Mouse (Mus musculus): ENCODE data around the gene Gse1. TPM values are rescaled to one million over a fixed set of nuclear protein-coding genes. Genes with fewer than 3 reads are reported as not detected.
A peak's percentile ranks its signal among the peaks of the same experiment; 100 is the strongest.

Gene Gse1
- 56.7 and 57.1 TPM in 2 replicates for polyA plus RNA-seq (2012; rRNA removed)

DNA sequence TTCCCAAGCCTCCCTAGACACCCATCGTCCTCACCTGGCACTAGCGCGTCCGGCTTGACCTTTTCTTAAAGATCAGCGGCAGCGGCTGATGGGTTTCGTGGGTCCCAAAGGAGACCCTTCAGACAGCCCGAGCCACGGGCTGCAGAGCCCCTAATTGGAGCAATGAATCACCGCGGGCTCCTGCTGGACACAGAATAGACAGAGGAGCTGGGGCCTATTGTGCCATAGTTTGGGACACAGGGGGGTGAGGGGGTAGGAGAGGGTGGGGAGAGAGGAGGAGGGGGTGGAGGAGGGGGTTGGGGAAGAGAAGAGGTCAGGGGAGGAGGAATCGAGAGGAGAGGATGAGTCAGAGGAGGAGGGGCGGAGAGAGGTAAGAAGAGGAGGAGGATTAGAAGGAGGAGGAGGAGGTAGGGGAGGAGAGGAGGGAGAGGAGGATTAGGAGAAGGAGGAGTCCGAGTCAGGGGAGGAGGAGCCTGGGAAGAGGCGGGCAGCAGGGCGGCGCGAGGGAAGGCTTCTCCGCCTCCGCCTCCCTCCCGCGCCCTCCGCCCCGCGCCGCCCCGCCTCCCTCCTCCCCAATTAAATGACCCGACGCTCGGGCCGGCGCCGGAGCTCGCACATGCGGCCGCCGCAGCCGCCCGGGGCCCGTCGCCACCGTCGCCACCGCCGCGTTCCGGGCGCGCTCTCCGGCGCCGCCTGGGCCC lies at the start of gene Gse1:
Gse1 (plus strand) TSS at position 566 of the 701 bp plus-strand sequence.
- peak; percentile 50 to 75 for DNase-seq (ENCODE audit: extremely low spot score in 1 of 2, low spot score in 1 of 2)

DNA sequence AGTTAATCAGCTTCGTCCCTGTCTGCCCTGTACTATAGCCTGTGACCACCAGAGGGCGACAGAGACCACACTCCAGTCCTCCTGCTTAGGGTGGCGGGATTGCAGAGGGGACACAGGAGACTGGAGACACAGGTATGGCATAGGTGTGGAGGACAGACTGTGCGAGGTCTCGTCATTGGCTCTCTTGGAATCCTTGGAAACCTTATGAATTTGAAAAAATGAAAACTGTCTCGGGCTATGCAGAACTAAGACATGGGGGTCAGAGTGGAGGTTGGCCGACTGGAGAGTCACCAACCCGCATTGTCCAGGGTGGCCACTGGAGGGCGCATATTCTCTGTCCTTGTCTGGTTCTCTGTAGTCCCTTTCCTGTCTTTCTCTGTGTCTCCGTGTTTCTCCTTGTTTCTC lies 49.2 kb upstream of the Gse1 start:
- DNase-seq (ENCODE audit: extremely low spot score in 1 of 2, low spot score in 1 of 2) = peak; percentile 65 to 95

DNA sequence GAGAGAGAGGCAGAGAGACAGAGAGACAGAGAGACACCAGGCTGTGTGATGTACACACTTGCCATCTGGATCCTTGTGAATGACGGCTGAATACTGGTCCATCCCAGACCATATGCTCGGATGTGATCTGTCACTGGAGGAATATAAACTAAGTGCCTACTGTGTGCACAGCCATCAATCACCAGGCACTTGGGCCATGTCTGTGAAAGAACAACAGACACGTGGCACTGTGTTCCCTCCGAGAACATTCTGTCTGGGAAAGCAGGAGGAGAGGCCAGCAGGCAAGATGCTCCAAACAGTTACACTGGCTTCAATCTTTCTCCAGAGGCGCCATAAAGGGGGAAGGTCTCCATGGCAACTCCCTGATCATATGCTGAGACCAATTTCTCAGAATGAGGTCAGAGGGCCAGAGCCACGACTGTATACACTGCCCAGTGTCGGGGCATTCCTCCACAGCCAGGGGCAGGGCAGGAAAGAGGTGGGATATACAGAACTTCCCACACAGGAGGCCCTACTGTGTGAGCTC lies 47.7 kb upstream of the Gse1 start:
- DNase-seq (ENCODE audit: extremely low spot score in 1 of 2, low spot score in 1 of 2) = no peak

DNA sequence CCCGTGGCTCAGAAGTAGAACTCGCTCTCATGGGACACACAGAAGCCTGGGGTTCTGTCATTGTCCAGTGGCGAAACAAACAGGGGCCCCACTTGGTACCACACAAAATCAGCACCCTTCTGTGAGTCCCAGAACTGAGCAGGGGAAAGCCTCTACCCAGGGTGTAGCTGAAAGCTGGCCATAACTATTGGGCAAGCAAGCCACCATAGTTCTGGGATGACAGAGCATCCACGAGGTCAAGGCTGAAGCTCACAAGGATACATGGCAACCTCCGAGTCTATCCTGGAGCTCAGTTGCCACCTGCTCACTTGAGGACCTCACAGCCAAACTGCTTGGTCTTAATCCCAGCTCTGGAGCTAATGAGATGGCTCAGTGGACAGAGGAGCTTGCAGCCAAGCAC lies 47.0 kb upstream of the Gse1 start:
- no peak for DNase-seq (ENCODE audit: extremely low spot score in 1 of 2, low spot score in 1 of 2)

DNA sequence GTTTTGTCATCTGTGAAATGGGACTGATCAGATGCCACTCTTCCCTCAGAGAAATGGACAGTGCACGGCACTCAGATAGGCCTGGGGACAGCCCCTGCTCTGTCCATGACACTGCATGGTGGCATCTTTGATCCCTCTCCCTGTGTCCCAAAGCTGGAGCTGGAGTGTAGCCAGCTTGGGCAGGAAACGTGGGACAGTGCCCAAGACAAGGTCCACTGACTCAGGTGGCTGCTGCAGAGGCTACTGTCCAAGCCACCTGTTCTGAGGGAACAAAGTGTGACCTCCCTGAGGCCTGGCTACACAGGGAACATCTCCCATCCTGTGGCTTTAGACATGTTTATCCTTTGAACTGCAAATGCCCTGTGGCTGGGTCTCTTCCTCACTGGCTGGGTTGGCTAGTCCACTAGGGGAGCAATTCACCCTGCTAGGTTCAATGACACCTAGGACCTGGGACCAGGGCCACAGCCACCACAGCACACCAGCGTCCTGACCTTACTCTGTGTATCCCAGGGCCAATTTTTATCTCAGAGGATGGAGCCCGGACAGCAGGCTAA lies 46.3 kb upstream of the Gse1 start:
- DNase-seq (ENCODE audit: extremely low spot score in 1 of 2, low spot score in 1 of 2) = no peak

DNA sequence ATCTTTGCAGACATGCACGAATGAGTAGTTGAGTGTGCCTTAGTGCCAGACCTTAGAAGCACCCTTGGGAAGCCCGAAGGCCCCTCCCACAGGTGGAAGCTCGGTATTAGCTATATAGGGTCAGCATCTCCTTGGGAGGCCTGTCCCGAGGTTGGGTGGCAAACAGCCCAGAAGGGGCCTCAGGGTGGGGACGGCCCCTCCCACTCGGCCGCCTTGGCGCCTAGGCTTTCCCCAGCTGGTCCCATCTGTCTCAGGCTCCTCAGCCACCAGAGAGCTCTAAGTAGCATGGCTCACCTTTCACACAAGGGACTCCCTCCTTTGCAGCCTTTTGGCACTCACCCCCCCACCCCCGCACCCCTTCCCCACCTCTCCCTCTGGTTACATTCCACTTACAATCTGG lies 43.9 kb upstream of the Gse1 start:
- DNase-seq (ENCODE audit: extremely low spot score in 1 of 2, low spot score in 1 of 2) = no peak

DNA sequence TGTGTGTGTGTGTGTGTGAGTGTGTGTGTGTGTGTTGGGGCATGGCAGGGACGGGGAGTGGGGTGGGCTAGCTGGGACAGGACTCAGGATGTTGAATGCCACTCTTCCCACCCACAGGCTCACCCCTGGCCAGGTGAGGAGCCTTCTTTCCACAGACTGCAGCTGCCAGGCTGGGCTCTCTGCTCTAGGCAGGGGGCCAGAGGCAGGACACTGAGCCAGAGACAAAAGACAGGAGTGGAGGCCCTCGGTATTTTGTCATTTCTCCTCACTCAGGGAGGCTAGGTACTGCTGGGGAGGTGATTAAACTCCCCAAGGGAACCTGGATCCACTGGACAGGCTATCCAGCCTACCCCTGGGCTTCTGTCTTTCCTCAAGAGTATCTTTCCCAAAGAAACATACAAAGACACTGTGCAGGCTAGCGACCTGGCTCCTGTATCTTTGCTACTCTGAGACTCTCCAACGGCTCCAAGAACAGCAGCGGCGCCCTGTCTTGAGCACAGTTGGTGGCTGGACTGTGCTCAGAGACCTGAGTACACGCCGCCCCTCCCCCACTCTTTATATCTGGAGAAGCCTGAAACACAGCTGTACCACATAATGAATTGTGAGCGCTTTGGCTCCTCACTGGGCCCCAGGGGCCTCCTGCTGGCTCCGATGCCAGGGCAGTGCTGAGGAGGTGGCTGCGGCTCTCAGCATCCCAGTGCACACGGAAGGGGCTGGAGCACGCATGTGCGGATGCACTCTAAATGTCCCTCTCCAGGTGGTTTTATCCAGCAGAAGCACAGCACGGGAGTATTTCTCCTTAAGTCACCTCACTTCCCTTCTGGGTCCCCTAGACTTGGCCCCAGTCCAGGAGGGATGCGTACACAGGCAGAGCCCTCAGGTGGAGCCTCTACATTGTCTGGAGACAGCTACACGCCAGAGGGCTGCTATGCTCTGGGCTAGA lies 43.1 kb upstream of the Gse1 start:
- no peak for DNase-seq (ENCODE audit: extremely low spot score in 1 of 2, low spot score in 1 of 2)

DNA sequence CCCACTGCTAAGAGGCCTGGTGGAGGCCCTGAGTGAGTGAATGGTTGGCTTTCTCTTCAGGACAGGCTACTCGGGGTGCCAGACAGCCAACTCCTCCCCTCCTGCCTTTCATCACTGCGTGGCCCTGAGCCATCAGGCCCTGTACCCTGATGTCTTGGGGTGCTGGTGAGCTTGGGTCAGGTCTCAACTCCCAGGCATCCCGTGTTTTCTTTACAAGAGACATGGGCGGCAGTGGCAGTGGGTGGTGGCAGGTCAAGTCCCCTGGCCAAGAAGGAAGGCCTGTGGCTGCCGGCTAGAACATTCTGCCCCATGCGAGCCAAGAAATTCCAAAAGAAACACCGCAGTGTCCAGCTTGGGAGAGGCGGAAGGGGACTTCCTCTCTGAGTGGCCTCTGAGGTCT lies 41.8 kb upstream of the Gse1 start:
- DNase-seq (ENCODE audit: extremely low spot score in 1 of 2, low spot score in 1 of 2) = no peak

DNA sequence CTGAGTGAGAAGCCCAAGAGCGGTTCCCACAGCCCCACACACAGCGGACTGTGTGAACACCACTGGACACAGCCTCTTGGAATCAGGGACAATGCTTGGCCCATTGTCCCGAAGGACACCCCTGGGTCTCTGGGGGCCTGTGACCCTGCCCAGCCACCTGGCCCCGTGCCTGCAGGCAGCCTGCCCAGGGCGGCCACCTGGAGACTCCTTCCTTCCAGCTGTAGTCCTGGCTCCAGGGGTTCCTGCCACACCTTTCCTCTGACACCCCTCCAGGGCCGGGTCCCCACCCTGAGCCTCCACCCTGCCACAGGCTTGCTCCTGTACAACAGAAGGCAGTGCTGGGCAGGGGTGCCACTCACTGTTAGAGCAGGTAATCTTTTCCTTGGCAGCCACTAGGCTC lies 39.7 kb upstream of the Gse1 start:
- no peak for DNase-seq (ENCODE audit: extremely low spot score in 1 of 2, low spot score in 1 of 2)

DNA sequence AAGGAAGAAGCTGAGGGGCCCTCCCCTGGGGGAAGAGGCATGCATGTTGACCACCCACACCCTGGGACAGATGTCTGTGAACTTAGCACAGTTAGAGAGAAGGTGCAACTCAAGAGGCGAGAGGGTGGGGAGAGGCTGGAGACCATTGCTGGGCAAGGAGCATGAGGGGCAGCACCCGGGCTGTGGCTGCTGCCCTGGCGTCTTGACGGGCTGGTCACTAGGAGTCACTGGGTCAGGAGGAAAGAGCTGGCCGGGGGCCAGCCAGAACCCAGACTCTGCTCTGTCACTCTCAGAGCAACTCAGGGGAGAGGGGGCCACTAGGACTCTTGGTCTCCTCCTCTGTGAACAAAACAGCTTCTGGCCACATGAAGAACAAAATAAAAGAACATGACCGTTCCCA lies 38.8 kb upstream of the Gse1 start:
- DNase-seq (ENCODE audit: extremely low spot score in 1 of 2, low spot score in 1 of 2) = no peak

DNA sequence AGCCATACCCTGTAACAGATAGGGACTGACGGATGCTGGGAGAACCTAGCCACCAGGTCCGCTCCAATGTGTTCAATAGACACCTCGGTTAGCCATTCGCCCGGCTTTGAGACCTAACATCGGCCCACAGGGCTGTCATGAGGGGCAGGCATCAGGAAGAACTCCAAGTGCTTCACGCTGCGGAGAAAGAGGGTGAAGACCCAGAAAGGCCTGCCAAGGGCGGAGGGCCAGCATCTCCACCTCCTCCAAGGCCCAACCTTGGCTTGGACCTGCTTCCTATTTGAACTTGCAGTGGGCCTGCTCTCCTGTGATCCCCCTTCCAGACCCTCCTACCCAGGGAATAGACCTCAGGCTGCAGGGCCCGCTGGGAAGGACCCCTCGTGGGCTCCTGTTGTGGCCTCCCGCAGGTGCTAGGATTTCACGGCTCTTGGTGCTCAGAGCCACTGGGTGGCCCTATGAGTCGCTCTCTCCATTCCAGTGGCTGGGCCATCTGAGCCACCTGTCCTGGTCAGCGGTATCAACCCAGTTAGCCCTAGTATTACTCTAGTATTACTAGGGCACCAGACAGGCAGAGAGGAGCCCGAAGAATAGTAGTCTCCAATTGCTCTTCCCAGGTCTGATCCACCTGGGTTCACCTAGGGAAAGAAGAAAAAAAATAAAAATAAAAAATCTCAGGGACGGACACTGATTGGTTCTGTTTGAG lies 38.0 kb upstream of the Gse1 start:
- no peak for DNase-seq (ENCODE audit: extremely low spot score in 1 of 2, low spot score in 1 of 2)

DNA sequence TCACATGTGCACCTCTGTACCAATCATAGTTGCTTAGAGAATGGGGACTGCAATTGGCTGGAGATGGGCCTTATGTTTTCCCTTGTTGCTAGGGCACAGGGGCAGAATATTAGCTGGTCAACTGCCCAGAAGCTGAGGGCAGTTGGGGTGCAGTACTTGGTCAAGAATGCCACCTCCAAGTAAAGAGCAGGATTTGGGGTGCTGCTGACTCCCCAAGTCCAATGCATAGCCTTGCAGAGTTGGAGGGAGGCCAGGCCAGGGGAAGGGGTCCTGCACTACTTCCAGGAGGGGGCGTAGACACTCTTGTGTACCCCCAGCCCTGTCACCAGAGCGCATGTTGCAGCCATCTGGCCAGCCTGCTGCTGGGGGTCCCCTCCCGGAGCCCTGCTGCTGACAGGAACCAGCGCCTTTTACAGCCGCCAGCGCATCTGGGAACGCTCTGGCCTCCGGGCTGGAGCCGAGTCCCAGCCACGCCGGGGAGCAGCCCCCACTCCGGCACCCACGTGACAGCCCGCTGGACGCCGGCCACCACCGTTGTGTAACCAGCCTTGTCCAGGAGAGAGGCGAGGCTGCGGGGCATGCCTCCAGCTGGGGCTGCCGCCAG lies 37.3 kb upstream of the Gse1 start:
- peak; percentile 50 to 89 for DNase-seq (ENCODE audit: extremely low spot score in 1 of 2, low spot score in 1 of 2)

DNA sequence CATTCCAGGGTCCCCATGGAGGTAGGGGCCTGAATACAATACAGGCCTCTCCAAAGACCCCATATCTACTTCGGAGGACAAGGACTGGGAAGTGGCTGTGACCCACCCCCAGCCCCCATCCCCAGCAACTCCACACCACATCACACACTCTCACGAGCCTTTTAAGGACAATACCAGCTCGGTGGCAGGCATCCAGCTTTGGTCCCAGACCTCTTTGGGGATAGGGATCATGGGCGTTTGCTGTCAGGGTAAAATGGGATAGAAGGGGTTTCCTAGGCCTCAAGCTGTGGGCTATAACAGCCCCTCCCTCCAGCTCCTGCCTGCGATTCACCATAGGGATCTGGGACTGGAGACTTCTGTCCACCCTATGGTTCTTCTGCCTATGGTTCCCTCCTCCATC lies 36.6 kb upstream of the Gse1 start:
- no peak for DNase-seq (ENCODE audit: extremely low spot score in 1 of 2, low spot score in 1 of 2)

DNA sequence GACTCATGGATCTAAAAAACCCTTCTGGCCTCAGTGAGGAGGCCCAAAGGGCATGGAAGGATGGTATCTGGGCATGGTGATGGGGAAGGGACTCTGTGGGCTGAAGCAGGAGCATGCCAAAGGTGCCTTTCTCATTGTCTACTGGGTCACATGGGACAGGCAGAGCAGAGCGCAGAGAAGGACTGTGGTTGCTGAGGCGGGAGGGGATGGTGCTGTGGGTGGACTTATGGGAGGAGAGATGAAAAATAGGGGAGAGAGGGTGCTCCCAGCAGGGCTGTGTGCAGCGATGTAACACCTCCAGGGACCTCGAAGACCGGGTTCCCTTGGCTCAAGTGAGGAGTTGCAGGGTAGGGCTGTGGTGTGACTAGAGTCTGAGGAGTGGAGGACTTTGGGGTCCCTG lies 36.1 kb upstream of the Gse1 start:
- no peak for DNase-seq (ENCODE audit: extremely low spot score in 1 of 2, low spot score in 1 of 2)

DNA sequence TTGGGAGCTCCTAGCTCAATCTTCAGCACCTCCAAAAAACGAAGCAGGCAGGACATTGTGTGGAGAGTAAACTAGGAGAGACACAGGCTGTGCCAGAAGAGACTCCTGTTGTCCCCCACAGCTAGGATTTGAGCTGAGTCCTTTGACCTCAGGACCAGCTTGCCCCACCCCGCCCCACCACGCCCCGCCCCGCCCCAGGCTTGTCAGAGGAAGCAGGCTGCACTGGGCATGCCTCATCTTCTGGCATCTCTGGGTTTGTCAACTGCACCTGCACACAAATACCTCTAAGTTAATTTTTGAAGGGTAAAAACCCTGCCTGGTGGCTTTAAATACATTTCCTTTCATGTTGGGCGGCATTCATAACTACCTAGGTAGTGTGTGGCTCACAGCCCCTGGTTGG lies 26.9 kb upstream of the Gse1 start:
- DNase-seq (ENCODE audit: extremely low spot score in 1 of 2, low spot score in 1 of 2) = no peak

DNA sequence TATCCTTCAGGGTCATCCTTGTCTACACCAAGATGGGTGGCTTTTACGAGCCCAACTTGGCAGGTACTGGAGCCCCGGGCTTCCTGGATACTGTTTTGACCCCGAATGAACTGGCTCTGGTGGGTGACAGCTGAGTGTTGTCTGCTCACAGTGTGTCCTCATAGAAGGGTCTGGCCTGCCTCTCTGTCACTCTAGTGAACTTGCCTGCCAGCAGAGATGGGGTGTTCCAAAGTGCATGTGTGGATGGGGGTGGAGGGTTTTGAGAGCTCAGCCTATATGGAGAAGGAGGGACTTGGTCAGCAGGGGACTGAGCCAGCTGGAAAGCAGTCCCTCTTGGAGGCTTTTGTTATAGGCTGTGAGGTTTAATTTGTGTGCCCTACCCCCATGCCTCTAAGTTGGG lies 25.7 kb upstream of the Gse1 start:
- no peak for DNase-seq (ENCODE audit: extremely low spot score in 1 of 2, low spot score in 1 of 2)

DNA sequence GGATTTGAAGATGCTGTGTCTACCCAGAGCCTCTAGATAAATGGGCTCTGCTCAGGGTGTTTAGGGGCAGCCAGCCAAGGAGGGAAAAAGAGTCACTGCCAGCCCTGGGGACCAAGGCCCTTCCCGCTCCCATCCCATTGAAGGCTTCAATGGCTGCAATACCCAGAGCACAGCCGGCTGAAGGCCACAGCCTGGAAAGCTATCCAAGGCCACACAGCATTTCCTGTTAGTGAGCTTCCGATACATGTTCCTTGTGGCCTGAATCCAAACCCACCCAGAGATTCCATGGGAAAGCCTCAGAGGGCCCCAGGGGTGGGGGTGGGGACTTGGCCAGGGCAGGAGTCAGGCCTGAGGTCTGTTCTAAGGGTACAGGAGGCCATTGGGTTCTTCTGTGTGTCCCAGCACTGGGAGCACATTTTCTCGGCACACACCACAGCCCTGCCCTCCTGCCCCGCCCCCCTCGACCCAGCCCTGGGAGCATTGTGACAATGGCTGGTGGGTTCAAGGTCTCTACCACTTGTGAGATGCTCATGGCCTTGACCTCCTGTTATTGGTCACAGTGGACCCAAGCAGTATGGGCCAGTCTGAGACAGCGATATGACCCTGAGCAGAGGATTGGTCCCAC lies 23.4 kb upstream of the Gse1 start:
- DNase-seq (ENCODE audit: extremely low spot score in 1 of 2, low spot score in 1 of 2) = no peak

DNA sequence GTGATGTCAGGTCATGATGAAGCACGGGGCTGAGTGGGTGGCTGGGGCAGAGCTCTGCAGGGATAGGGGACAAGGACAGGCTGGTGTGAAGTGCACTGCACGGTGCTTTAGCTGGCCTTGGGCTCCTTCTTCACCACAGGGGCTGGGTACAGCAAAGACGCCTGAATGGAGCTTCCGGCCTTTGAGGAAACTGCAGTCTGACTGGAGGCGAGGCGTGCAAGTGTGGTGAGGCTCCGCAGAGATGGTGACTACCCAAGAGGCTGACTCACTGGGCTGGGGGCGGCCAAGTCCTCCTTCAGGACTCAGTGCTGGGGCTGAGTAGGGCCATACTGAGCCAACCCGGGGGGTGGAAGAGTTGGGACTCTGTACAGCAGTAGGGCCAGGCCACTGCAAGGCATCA lies 22.3 kb upstream of the Gse1 start:
- peak in 1 of 2 experiments; percentile 53 for DNase-seq (ENCODE audit: extremely low spot score in 1 of 2, low spot score in 1 of 2)

DNA sequence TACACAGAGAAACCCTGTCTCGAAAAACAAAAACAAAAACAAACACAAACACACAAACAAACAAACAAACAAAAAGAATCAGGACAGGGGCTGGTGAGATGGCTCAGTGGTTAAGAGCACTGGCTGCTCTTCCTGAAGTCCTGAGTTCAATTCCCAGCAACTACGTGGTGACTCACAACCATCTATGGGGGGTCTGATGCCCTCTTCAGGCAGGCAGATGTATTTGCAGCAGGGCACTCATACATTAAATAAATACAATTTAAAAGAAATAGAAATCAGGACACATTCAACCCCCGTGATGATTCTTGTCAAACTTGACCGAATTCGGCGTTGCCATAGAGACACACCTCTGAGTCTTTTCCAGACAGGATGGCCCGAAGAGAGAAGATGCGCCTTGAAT lies 20.9 kb upstream of the Gse1 start:
- no peak for DNase-seq (ENCODE audit: extremely low spot score in 1 of 2, low spot score in 1 of 2)

DNA sequence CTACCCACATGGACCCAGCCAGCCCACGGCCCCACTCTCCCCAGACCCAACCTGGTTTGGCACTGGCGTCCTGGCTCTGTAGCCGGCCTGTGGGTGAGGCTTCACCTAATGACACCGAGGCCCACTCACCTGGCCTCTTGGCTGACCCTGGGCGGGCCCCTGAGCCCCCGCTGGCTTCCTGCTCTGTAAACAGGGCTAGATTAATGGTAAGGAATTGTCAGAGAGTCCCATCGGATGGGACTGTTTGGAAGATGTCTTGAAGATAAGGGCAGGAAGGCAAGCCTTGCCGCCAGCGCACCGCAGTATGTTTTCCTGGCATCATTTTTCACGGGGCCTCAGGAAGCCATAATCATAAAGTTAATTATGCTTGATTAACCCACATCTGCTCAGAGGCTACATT lies 20.1 kb upstream of the Gse1 start:
- DNase-seq (ENCODE audit: extremely low spot score in 1 of 2, low spot score in 1 of 2) = no peak

Measured in frontal cortex, adult 2 months (tissue).